Mouse (Mus musculus) urinary bladder, postnatal 14 days (tissue): ENCODE measurements around the gene Abhd14b.

Experiments used
- DNase-seq: peaks from one replicate; pipeline ENCODE4 v3.0.0; 2021; ENCODE audit warnings: low spot score

The Abhd14b gene

GRCm38 (mm10) chr9:106460401-106461025 lies 13.3 kb downstream of the Abhd14b start:
- no peak for DNase-seq

GRCm38 (mm10) chr9:106461026-106461415 lies 13.8 kb downstream of the Abhd14b start:
- DNase-seq: no peak

DNA sequence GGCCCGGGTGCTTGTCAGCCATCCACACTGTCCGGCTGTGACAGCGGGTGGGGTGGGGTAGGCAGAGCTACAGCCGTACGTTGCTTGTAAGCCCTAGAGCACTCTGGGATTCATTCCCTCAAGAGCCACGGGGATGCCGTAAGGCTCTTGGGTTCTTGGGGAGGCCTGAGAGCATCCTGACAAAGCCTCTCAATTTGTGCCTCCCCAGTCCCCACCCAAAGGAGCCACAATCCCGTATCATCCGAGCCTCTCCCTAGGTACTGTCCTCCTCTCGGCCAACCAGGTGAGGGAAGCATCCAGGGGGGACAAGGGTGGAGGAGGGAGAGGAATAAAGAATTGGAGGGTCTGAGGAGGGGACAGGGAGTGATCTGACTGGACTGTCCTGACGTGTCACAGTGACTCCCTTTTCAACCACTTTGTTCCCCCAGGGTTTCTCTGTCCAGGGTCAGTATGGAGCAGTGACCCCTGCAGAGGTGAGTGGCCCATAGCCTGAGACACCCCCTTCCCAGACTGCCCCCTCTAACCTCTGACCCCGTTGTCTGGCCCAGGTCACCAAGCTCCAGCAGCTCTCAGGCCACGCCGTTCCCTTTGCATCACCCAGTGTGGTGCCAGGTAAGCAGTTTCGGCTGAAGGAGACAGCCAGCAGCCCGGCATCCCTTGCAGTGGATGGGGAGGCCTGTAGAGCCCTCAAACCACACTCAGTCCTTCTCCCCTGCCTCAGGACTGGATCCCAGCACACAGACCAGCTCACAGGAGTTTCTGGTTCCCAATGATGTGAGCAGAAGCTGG lies 14.6 kb downstream of the Abhd14b start:
- DNase-seq: no peak

DNA sequence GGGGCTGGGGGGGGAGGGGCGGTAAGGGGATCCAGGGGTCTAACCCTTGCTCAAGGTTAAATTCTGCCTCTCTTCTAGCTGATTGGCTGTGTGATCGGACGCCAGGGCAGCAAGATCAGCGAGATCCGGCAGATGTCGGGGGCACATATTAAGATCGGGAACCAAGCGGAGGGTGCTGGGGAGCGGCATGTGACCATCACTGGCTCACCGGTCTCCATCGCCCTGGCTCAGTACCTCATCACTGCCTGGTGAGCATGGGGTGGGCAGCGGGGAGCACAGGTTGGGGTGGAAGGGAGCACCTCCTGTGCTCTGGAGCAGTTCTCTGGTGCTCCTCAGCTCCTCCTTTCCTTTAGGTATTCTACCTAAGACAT lies 15.2 kb downstream of the Abhd14b start:
- no peak for DNase-seq

DNA sequence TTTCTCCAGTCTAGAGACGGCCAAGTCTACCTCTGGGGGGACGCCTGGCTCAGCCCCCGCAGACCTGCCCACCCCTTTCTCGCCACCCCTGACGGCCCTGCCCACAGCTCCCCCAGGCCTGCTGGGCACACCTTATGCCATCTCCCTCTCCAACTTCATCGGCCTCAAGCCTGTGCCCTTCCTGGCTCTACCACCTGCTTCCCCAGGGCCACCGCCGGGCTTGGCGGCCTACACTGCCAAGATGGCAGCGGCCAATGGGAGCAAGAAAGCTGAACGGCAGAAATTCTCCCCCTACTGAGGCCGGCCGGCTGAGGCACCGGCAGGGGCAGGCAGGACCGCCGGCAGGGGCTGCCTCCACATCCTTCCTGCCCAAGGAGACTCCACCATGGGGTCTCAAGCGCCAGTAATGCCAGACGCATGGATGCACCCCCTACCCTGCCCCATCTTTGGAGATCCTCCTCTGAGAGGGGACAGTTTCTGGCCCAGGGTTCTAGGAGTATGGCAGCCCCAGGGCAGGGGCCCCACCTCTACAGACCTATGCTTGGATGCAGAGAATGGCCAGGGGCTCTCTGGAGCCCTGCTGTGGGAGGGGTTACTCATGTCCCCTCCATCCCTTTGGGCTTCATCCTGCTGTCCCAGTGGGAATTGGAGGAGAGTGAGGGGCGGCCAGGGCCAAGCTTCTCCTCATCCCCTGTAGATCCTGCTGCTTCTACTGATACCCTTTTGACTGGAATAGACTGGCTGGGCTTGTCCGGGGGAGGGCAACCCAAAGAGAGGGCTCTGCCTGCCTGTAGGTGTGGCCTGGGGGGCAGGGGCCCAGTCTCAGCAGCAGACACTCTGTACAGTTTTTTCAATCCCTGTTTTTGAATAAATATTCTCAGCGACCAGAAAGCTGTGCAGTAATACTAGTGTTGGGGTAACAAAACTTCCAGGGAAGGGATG lies 16.1 kb downstream of the Abhd14b start:
- DNase-seq: no peak

DNA sequence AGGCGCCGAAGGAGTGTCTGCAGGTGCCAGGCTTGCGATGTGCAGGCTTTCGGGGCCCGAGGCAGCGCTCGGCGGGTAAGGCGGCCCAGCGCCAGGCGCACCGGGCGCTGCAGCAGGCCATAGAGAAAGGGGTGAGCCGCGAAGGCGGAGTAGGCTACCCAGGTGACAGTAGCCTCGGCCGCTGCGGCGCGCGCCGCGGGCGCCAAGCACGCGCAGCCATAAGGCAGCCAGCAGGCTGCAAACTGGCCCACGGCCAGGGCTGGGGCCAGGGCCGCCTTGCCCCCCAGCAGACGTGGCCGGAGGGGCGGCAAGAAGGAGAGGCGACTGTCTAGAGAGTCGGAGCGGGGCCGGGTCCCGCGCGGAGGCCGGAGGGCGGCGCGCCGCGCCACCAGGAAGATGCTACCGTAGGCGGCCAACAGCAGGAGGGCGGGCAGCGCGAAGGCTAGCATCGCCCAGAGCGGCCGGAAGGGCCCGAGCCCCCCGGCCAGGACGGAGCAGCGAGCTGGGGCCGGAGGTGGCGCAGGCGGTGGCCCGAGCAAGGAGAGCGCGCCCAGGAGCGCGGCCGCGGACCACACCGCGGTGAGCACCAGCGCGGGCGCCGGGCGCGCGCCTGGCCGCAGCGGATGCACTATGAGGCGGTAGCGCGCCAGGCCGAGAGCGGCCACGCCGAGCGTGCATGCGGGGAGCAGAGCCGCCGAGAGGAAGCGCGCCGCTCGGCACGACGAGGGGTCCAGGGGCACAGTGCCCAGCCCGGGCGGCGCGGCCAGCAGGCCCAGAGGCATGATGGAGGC lies 17.7 kb downstream of the Abhd14b start:
- DNase-seq: peak; percentile 53

- DNase-seq: no peak
Observed at GRCm38 (mm10) chr9:106465571-106466200, 18.4 kb downstream of the Abhd14b start, which contains the start of gene Gpr62. Gpr62 (minus strand) TSS chr9:106465938.

DNA sequence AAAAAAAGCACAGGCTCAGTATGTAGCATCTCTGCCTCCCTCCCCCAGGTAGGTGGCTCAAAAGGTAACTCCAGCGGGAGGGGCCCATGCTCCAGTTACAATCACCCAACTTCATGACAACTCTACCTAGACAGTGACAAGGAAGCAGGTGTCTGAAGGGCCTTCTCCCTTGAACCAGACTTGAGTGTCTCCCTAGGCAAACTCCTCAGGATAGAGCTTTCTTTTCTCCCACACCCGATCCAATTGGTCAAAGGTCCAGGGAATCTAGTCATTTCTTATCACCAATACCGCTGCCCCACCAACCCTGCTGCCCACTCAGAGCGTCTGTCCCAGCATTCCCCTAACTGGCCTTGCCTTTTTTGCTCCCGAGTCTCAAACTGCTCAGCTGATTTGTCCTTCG lies 19.5 kb downstream of the Abhd14b start:
- no peak for DNase-seq

- DNase-seq: no peak
Observed at GRCm38 (mm10) chr9:106467746-106468145, 20.5 kb downstream of the Abhd14b start.

- DNase-seq: no peak
Observed at GRCm38 (mm10) chr9:106469317-106469716, 22.1 kb downstream of the Abhd14b start.

DNA sequence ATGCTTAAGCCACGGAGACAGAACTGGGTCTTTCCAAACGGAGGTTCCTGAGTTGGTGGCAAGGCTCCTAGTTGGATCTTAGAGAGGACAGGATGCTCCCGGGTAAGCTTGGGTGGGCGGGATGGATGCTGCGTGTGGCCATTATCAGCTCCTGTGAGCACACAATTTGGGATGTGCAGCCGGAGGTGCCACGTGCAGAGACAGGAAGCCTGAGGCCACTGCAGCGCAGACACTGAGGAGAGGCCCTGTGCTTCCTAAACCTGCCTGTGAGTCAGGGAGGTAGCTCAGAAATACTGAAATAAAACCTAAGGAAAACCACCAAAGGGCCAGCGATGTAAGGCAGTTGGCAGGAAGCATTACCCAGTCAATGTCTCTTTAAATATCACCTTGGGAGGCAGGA lies 22.5 kb downstream of the Abhd14b start:
- no peak for DNase-seq

DNA sequence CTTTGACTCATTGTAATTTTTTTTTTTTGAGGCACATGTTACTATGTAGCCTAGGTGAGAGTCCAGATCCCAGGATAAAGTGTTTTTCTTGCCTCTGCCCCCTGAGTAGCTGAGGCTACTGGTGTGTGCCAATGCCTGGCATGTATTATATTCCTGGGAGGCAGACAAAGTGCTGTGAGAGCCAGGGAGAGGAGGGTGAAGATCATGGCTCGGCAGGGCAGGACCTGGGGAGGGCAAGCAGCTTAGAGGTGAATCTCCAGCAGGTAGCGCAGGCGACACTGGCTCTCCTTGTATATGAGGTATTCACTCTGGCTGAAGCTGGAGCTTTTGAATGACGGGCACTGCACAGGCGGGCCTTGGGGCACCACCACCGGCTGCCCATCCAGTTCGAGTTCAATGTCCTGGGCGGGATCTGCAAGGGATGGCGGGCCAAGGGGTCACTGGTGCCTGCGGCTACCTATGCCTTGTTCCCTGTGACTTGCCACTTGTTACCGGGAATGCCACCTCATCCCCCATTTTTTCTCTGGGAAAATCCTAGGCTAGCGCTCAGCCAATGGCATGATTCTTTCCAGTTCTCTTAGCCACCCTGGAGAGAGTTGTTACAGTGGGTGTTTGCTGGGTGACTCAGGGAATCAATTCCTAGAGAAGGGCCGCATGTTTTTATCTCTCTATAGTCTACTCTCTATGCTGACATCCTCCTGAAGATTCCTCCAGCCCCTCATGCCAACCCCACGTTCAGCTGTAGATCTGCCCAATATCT lies 23.9 kb downstream of the Abhd14b start:
- DNase-seq: no peak

GRCm38 (mm10) chr9:106471892-106472291 lies 24.6 kb downstream of the Abhd14b start:
- peak; percentile 61 for DNase-seq

DNA sequence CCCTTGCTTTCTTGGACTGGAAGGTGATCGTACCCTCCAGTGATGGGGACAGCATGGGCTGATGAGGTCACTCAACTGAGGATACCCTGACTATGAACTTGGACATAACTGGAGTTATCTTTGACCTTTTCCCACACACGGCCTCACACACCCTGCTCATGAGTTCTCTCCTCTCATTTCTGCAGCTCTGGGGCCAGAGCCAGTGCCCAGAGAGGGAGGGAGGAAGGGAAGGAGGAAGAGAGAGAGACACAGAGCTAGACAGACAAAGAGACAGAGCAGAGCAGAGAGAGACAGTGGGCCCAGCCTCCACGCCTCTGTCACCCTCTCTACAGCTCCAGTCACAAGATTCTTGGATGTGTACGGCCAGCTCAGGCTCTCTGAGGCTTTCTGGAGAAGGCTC lies 25.1 kb downstream of the Abhd14b start:
- no peak for DNase-seq

DNA sequence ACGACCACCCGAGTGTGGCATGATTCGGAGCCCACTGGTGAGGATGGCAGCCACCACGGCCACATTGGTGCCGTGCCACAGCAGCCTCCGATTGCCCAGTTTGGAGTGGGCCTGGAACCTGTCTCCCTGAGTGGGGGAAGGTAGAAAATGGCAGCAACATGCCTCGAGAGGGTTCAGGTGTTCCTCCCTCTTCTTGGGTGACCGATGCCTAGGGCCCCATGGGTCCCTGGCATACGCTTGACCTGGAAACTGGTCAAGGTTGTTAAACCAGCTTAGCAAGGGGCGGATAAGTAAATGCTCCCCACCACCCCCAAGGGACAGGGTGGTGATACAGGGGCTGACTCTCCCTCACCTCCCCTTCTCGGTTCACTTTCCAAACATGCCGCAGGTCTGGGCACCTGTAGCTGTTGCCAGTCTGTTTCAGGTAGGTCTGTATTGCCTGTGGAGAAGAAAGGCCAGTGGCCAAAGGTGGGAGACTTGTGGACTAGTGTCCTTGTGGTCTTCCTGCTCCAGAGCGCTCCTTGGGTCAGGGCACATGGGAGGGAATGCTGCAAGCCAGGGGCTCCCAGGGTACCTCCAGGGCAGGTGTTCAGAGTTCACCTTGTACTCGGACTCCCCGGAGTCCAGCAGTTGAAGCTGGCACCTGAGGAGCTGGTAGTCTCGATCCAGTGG lies 26.0 kb downstream of the Abhd14b start:
- DNase-seq: no peak

DNA sequence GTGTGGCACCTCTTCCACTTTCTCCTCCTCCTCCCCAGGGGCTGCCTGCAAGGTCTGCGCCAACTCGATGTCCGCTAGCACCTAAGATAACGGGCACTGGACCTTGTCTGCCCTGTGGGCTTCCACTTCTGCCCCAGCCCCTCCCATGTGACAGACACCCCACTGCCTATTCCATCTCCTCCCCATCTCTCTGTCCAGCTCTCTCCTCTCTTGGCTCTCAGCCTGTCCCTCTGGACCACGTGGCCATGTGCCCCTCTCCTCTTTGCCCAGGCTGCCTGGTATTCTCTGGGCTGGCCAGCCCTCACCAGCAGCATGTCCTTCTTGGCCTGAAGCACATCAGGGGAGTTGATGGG lies 26.5 kb downstream of the Abhd14b start:
- no peak for DNase-seq

DNA sequence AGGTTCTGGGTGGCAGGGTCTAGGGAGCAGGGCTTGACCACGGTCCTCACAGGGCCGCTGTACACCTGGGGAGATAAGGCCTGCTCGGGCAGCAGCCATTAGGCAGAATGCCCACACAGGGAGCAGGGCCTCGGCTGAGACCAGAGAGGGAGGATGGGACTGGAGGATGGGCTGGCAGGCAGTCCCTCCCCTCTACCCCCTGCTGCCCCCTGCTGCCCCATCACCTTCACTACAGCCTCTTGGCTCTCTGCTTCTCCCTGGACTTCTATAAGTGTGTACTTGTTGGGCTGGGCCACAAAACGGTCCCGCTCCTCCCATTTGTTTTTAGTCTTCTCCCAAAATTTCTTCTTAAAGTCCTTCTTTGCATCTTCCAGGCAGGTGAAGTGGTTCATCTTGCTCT lies 27.2 kb downstream of the Abhd14b start:
- peak; percentile 74 for DNase-seq

DNA sequence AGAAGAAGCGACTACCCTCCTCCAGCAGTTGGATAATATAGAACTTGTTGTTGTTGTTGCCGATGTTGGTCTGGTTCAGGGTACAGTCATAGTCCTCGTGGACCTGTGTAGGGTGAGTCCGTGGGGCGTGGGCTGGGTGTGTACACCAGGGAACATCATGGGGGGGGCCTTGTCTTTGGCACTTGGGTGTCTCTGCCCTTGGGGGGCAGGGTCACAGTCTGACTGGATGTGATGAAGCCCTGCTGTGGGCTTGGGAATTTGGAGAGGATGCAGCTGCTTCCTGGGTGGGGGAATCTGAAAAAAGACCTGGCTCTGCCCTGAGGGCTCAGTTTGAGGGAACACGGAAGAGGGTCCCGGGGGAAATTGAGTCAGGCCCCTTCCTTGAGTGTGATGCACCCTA lies 27.8 kb downstream of the Abhd14b start:
- peak; percentile 51 for DNase-seq

DNA sequence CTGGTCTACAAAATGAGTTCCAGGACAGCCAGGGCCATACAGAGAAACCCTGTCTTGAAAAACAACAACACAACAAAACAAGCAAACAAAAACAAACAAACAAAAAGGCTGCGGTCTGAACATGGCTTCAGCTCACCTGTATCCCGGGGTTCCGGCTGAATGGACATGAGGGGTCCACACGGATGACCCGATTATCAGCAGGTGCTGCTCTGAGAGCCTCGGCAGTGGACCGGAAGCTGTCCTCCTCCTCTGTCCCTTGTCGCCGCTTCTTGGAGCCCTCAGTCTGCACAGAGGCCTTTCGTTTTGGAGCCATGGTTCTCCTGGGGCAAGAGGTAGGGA lies 28.4 kb downstream of the Abhd14b start, which contains the start of gene Rrp9:
Rrp9 (plus strand) TSS at position 301 of the 339 bp plus-strand sequence.
- DNase-seq: peak; percentile 5
